Mouse (Mus musculus) T-cell, adult 66 days (primary cell): ENCODE results near the gene Slc35b3. TPM values are rescaled to one million over a fixed set of nuclear protein-coding genes. Genes with fewer than 3 reads are reported as not detected.

ENCODE experiments used
- total RNA-seq, 2 experiments: library from RNA; stranded (reverse); gene quantifications; 3 replicates in 1 of 2; 4 replicates in 1 of 2; pipeline ENCODE4 v1.2.4; 2023

Slc35b3 gene
- total RNA-seq, result 10 to 100 TPM; 77.3 to 79.3 TPM

GRCm38 (mm10) chr13:38960063-38961050 lies at the start of gene Slc35b3:
Gene Slc35b3, minus strand, starts transcription at chr13:38960875.

